Mouse (Mus musculus) CH12.LX (cell line): ENCODE data around the gene Ddx42. TPM values are rescaled to one million over a fixed set of nuclear protein-coding genes. Genes with fewer than 3 reads are reported as not detected.

Experiments
- DNase-seq: peaks from one replicate; pipeline ENCODE4 v3.0.0-alpha.2; 2013; ENCODE audit errors: extremely low read depth
- H3K27ac ChIP-seq: 2 replicates; pipeline ENCODE4 v1.5.1; 2012; ENCODE audit warnings: low read depth, mild to moderate bottlenecking, control low read depth, moderate library complexity; ENCODE audit not compliant: insufficient read depth
- H3K27me3 ChIP-seq: replicated peaks from 2 replicates; pipeline ENCODE3; 2012; ENCODE audit warnings: inconsistent platforms
- H3K36me3 ChIP-seq, 2 experiments: replicated peaks in 1 of 2; 2 replicates each; pipeline versions ENCODE3 to v1.6.1; 2012; ENCODE audit warnings: inconsistent platforms in 1 of 2, low read length in 1 of 2, mild to moderate bottlenecking in 1 of 2, mixed read lengths in 1 of 2, moderate library complexity in 1 of 2; ENCODE audit not compliant: control insufficient read depth in 1 of 2, insufficient read depth in 1 of 2
- H3K4me1 ChIP-seq, 2 experiments: 2 replicates each; pipeline ENCODE4 v1.6.1; 2012; ENCODE audit warnings: inconsistent platforms in 1 of 2, moderate library complexity in 1 of 2; ENCODE audit not compliant: insufficient read depth in 2 of 2, control insufficient read depth in 1 of 2
- H3K4me2 ChIP-seq: 2 replicates; pipeline ENCODE4 v1.6.1; 2012; ENCODE audit warnings: low read depth, mild to moderate bottlenecking, control low read depth; ENCODE audit not compliant: poor library complexity, insufficient read depth, severe bottlenecking
- H3K4me3 ChIP-seq, 3 experiments: fragments of 150-350 bp in 1 of 3; sonication (generic) in 1 of 3; replicated peaks in 1 of 3; 2 replicates each; pipeline versions ENCODE3 to v1.5.1; 2011 to 2012; ENCODE audit warnings: low read depth in 2 of 3, low read length in 2 of 3, mild to moderate bottlenecking in 2 of 3, moderate library complexity in 2 of 3, control low read depth in 1 of 3, improper control_type of control experiment in 1 of 3, inconsistent platforms in 1 of 3, mixed read lengths in 1 of 3; ENCODE audit not compliant: poor library complexity in 1 of 3
- H3K79me2 ChIP-seq: replicated peaks from 2 replicates; pipeline ENCODE4 v1.6.1; 2012; ENCODE audit warnings: mild to moderate bottlenecking, moderate library complexity; ENCODE audit not compliant: control insufficient read depth, poor library complexity, insufficient read depth, severe bottlenecking; ENCODE audit errors: extremely low read depth
- H3K9ac ChIP-seq: 2 replicates; pipeline ENCODE4 v1.6.1; 2012; ENCODE audit warnings: low read depth, mild to moderate bottlenecking, control low read depth, moderate library complexity; ENCODE audit not compliant: insufficient read depth
- H3K9me3 ChIP-seq: replicated peaks from 2 replicates; pipeline ENCODE3; 2012; ENCODE audit warnings: low read length, inconsistent platforms, mixed read lengths
- BHLHE40 ChIP-seq: IDR thresholded peaks from 2 replicates; pipeline ENCODE4 v1.6.1; 2011; ENCODE audit warnings: mild to moderate bottlenecking, low read depth, low read length, improper control_type of control experiment
- CHD1 ChIP-seq: IDR thresholded peaks from 2 replicates; pipeline ENCODE4 v1.6.1; 2012; ENCODE audit warnings: low read depth, low read length, improper control_type of control experiment, inconsistent platforms
- CHD2 ChIP-seq: IDR thresholded peaks from 2 replicates; pipeline ENCODE4 v1.6.1; 2011; ENCODE audit warnings: low read length, improper control_type of control experiment
- CTCF ChIP-seq, 2 experiments: IDR thresholded peaks in 1 of 2; conservative IDR thresholded peaks in 1 of 2; 2 replicates each; pipeline ENCODE4 v1.5.1; 2011 to 2012; ENCODE audit warnings: low read depth in 2 of 2, low read length in 2 of 2, improper control_type of control experiment in 1 of 2, inconsistent platforms in 1 of 2, mild to moderate bottlenecking in 1 of 2, moderate library complexity in 1 of 2
- E2F4 ChIP-seq: IDR thresholded peaks from 2 replicates; pipeline ENCODE4 v1.6.1; 2011; ENCODE audit warnings: low read depth, low read length, improper control_type of control experiment; ENCODE audit not compliant: insufficient replicate concordance
- ELF1 ChIP-seq: IDR thresholded peaks from 2 replicates; pipeline ENCODE4 v1.6.1; 2014; ENCODE audit warnings: low read depth, mild to moderate bottlenecking, inconsistent platforms, low read length, improper control_type of control experiment
- EP300 ChIP-seq: IDR thresholded peaks from 2 replicates; pipeline ENCODE4 v1.6.1; 2011; ENCODE audit warnings: low read length, improper control_type of control experiment
- ETS1 ChIP-seq: conservative IDR thresholded peaks from 2 replicates; pipeline ENCODE4 v1.6.1; 2012; ENCODE audit warnings: low read depth, mild to moderate bottlenecking, inconsistent platforms, low read length, improper control_type of control experiment, moderate library complexity
- GABPA ChIP-seq: IDR thresholded peaks from 2 replicates; pipeline ENCODE4 v1.6.1; 2012; ENCODE audit warnings: low read depth, low read length, improper control_type of control experiment, inconsistent platforms; ENCODE audit not compliant: insufficient replicate concordance
- HCFC1 ChIP-seq: IDR thresholded peaks from 2 replicates; pipeline ENCODE4 v1.6.1; 2012; ENCODE audit warnings: low read depth, mild to moderate bottlenecking, inconsistent platforms, low read length, improper control_type of control experiment
- IRF4 ChIP-seq: IDR thresholded peaks from 2 replicates; pipeline ENCODE4 v1.6.1; 2014; ENCODE audit warnings: low read depth, mild to moderate bottlenecking, inconsistent platforms, low read length, improper control_type of control experiment
- JUN ChIP-seq: IDR thresholded peaks from 2 replicates; pipeline ENCODE4 v1.6.1; 2011; ENCODE audit warnings: low read depth, mild to moderate bottlenecking, low read length, improper control_type of control experiment, moderate library complexity; ENCODE audit not compliant: insufficient read depth
- JUND ChIP-seq: conservative IDR thresholded peaks from 2 replicates; pipeline ENCODE4 v1.6.1; 2011; ENCODE audit warnings: low read depth, low read length, improper control_type of control experiment
- KAT2A ChIP-seq: IDR thresholded peaks from 2 replicates; pipeline ENCODE4 v1.6.1; 2012; ENCODE audit warnings: low read length, improper control_type of control experiment, inconsistent platforms; ENCODE audit not compliant: insufficient replicate concordance
- MAFK ChIP-seq: IDR thresholded peaks from 2 replicates; pipeline ENCODE4 v1.6.1; 2011; ENCODE audit warnings: low read length, improper control_type of control experiment; ENCODE audit not compliant: insufficient replicate concordance
- MAX ChIP-seq: IDR thresholded peaks from 2 replicates; pipeline ENCODE4 v1.6.1; 2011; ENCODE audit warnings: low read length, improper control_type of control experiment
- MAZ ChIP-seq: IDR thresholded peaks from 2 replicates; pipeline ENCODE4 v1.6.1; 2012; ENCODE audit warnings: low read depth, mild to moderate bottlenecking, inconsistent platforms, low read length, improper control_type of control experiment, moderate library complexity
- MEF2A ChIP-seq: IDR thresholded peaks from 2 replicates; pipeline ENCODE4 v1.6.1; 2014; ENCODE audit warnings: low read depth, mild to moderate bottlenecking, inconsistent platforms, low read length, improper control_type of control experiment, borderline replicate concordance
- MXI1 ChIP-seq: IDR thresholded peaks from 2 replicates; pipeline ENCODE4 v1.6.1; 2011; ENCODE audit warnings: mild to moderate bottlenecking, low read depth, low read length, improper control_type of control experiment
- MYC ChIP-seq: IDR thresholded peaks from 2 replicates; pipeline ENCODE4 v1.6.1; 2011; ENCODE audit warnings: low read depth, mild to moderate bottlenecking, improper control_type of control experiment, low read length
- NELFE ChIP-seq: IDR thresholded peaks from 2 replicates; pipeline ENCODE4 v1.6.1; 2011; ENCODE audit warnings: low read depth, low read length, improper control_type of control experiment
- NRF1 ChIP-seq: IDR thresholded peaks from 2 replicates; pipeline ENCODE4 v1.6.1; 2014; ENCODE audit warnings: low read depth, mild to moderate bottlenecking, inconsistent platforms, low read length, improper control_type of control experiment, moderate library complexity
- PAX5 ChIP-seq: IDR thresholded peaks from 2 replicates; pipeline ENCODE4 v1.6.1; 2012; ENCODE audit warnings: low read length, inconsistent platforms, mixed read lengths
- POLR2A ChIP-seq: IDR thresholded peaks from 2 replicates; pipeline ENCODE4 v1.6.1; 2011; ENCODE audit warnings: low read depth, mild to moderate bottlenecking, improper control_type of control experiment, low read length
- POLR2AphosphoS2 ChIP-seq: IDR thresholded peaks from 2 replicates; pipeline ENCODE4 v1.6.1; 2011; ENCODE audit warnings: low read depth, low read length, improper control_type of control experiment
- RAD21 ChIP-seq: IDR thresholded peaks from 2 replicates; pipeline ENCODE4 v1.6.1; 2011; ENCODE audit warnings: low read depth, mild to moderate bottlenecking, low read length, improper control_type of control experiment, moderate library complexity
- RCOR1 ChIP-seq: conservative IDR thresholded peaks from 2 replicates; pipeline ENCODE4 v1.6.1; 2012; ENCODE audit warnings: low read depth, mild to moderate bottlenecking, inconsistent platforms, low read length, improper control_type of control experiment
- SIN3A ChIP-seq: IDR thresholded peaks from 2 replicates; pipeline ENCODE4 v1.6.1; 2012; ENCODE audit warnings: low read length, improper control_type of control experiment, inconsistent platforms
- SMC3 ChIP-seq: IDR thresholded peaks from 2 replicates; pipeline ENCODE4 v1.6.1; 2011; ENCODE audit warnings: low read depth, low read length, improper control_type of control experiment
- TBP ChIP-seq: conservative IDR thresholded peaks from 2 replicates; pipeline ENCODE4 v1.6.1; 2011; ENCODE audit warnings: low read depth, low read length, improper control_type of control experiment
- TCF12 ChIP-seq: IDR thresholded peaks from 2 replicates; pipeline ENCODE4 v1.6.1; 2014; ENCODE audit warnings: low read depth, mild to moderate bottlenecking, inconsistent platforms, low read length, improper control_type of control experiment
- UBTF ChIP-seq: IDR thresholded peaks from 2 replicates; pipeline ENCODE4 v1.6.1; 2012; ENCODE audit warnings: low read depth, mild to moderate bottlenecking, inconsistent platforms, low read length, improper control_type of control experiment, moderate library complexity
- USF1 ChIP-seq: IDR thresholded peaks from 2 replicates; pipeline ENCODE4 v1.6.1; 2014; ENCODE audit warnings: low read depth, mild to moderate bottlenecking, inconsistent platforms, low read length, improper control_type of control experiment
- USF2 ChIP-seq: conservative IDR thresholded peaks from 2 replicates; pipeline ENCODE4 v1.6.1; 2011; ENCODE audit warnings: low read depth, low read length, improper control_type of control experiment
- ZC3H11A ChIP-seq: IDR thresholded peaks from 2 replicates; pipeline ENCODE4 v1.6.1; 2012; ENCODE audit warnings: low read depth, mild to moderate bottlenecking, inconsistent platforms, low read length, improper control_type of control experiment
- ZKSCAN1 ChIP-seq: IDR thresholded peaks from 2 replicates; pipeline ENCODE4 v1.6.1; 2012; ENCODE audit warnings: low read depth, inconsistent platforms, low read length, improper control_type of control experiment, borderline replicate concordance
- ZMIZ1 ChIP-seq: IDR thresholded peaks from 2 replicates; pipeline ENCODE4 v1.6.1; 2012; ENCODE audit warnings: low read depth, mild to moderate bottlenecking, inconsistent platforms, low read length, improper control_type of control experiment
- ZNF384 ChIP-seq: IDR thresholded peaks from 2 replicates; pipeline ENCODE4 v1.6.1; 2012; ENCODE audit warnings: low read depth, low read length, improper control_type of control experiment, inconsistent platforms
- dilution Hi-C: fragments of 300-500 bp; cut with MboI; formaldehyde crosslinking; loops from 2 replicates; pipeline ENCODE4 v1.14.3; 2020; ENCODE audit warnings: low sequenced_read_pairs; ENCODE audit not compliant: extremely low pct_unique_long_range_greater_than_20kb, extremely low pct_ligation_motif_present
- in situ Hi-C: fragments of 300-500 bp; cut with MboI; formaldehyde crosslinking; loops from 3 replicates; pipeline ENCODE4 v1.14.3; 2019; ENCODE audit warnings: low sequenced_read_pairs, low pct_ligation_motif_present, low pct_unique_long_range_greater_than_20kb, mixed read lengths
- polyA plus RNA-seq: library from polyadenylated mRNA; unstranded; fragments of >175 nt; gene quantifications from 2 replicates; pipeline ENCODE4 v1.2.1, GENCODE M21; 2012; ENCODE audit warnings: low read depth; ENCODE audit not compliant: insufficient read length
- total RNA-seq, 2 experiments: library from RNA; depleted of rRNA; stranded (reverse); fragments of 300-350 nt in 1 of 2; fragments of >200 nt in 1 of 2; gene quantifications; 2 replicates each; pipeline ENCODE4 v1.2.3; 2012 to 2014

Ddx42 gene
- total and polyA plus RNA-seq, 3 experiments, result 63.8 to 94.6 (median 65.5) TPM

DNA sequence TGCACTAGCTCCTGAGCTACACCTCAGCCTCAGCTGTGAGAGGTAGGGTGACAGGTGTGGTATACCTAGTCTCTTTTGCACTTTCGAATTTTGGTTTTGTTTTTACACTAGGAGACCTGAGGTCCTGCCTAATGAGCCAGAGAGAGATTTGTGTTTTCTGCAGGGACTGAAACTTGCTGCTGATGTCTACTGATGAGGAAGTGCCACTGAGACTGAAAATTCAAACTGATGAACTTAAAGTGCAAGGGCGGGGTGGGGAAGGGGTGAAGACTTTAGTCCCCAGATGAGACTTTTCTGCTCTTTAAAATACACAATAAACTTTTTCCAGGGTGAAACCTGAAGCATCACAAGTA is 36.3 kb upstream of the Ddx42 start:
- in situ Hi-C loops, result no loop called here
- dilution Hi-C loops, result no loop called here
- peak overlapping the region; percentile 67 for H3K9ac ChIP-seq
- H3K9me3 ChIP-seq, result no peaks in the 10 kb centered on the region
- peak overlapping the region; percentile 83 for H3K4me2 ChIP-seq
- no peaks in the 10 kb centered on the region for H3K27me3 ChIP-seq
- peak; percentile 22; the same call in 1 of the 2 replicates for TF ChIP-seq ZNF384
- TF ChIP-seq ZKSCAN1, result no peak
- TF ChIP-seq BHLHE40, result peak; percentile 73
- peak; percentile 55; the same call in 1 of the 2 replicates for TF ChIP-seq RCOR1
- 0 out of 2 replicates have a peak, but pooled peaks have one; percentile 8 for TF ChIP-seq MEF2A
- peak; percentile 90 for TF ChIP-seq SIN3A
- TF ChIP-seq POLR2AphosphoS2, result no peak
- TF ChIP-seq TBP, result 0 out of 2 replicates have a peak, but pooled peaks have one; percentile 53
- peak; percentile 83 for TF ChIP-seq TCF12
- TF ChIP-seq E2F4, result no peak
- no peak for TF ChIP-seq NRF1
- no peak for TF ChIP-seq USF2
- TF ChIP-seq KAT2A, result no peak
- no peak for TF ChIP-seq USF1
- peak; percentile 88 for TF ChIP-seq ELF1
- no peak; the same call in none of the 2 replicates for TF ChIP-seq POLR2A
- no peak for TF ChIP-seq MAFK
- TF ChIP-seq SMC3, result no peak
- peak; percentile 78 for TF ChIP-seq ETS1
- no peak for TF ChIP-seq GABPA
- 0 out of 2 replicates have a peak, but pooled peaks have one; percentile 17 for TF ChIP-seq JUND
- no peak for TF ChIP-seq PAX5
- peak; percentile 43; the same call in 1 of the 2 replicates for TF ChIP-seq ZMIZ1
- TF ChIP-seq MXI1, result peak; percentile 82; the same call in 1 of the 2 replicates
- TF ChIP-seq CHD1, result peak; percentile 80; the same call in 1 of the 2 replicates
- no peak for TF ChIP-seq JUN
- TF ChIP-seq HCFC1, result peak; percentile 45
- 0 out of 2 replicates have a peak, but pooled peaks have one; percentile 62 for TF ChIP-seq MAZ
- TF ChIP-seq NELFE, result peak; percentile 70; the same call in 1 of the 2 replicates
- no peak for TF ChIP-seq UBTF
- peak; percentile 10 for TF ChIP-seq MAX
- peak; percentile 84 for TF ChIP-seq MYC
- no peak for TF ChIP-seq CTCF (conservative IDR thresholded peaks at IDR 0.05 in 1 of 2, IDR thresholded peaks at IDR 0.05 in 1 of 2; ENCODE audit: low read depth in 2 of 2, low read length in 2 of 2)
- TF ChIP-seq CHD2, result peak; percentile 10; the same call in 1 of the 2 replicates
- TF ChIP-seq RAD21, result no peak; the same call in 1 of the 2 replicates
- TF ChIP-seq IRF4, result peak; percentile 89
- peak; percentile 86 for TF ChIP-seq EP300
- TF ChIP-seq ZC3H11A, result no peak
- peak overlapping the region; percentile 91 for H3K27ac ChIP-seq
- peaks cover 19 to 32% of the 10 kb centered on the region in 2 experiments for H3K4me1 ChIP-seq
- DNase-seq, result peak; percentile 76
- peak overlapping the region in 1 of 3 experiments; percentile 8 for H3K4me3 ChIP-seq
- no peaks in the 10 kb centered on the region for H3K79me2 ChIP-seq
- peaks cover 9 to 43% of the 10 kb centered on the region in 2 experiments for H3K36me3 ChIP-seq
